Mouse (Mus musculus): ENCODE results near the gene Hdgf.

The Hdgf gene

DNA sequence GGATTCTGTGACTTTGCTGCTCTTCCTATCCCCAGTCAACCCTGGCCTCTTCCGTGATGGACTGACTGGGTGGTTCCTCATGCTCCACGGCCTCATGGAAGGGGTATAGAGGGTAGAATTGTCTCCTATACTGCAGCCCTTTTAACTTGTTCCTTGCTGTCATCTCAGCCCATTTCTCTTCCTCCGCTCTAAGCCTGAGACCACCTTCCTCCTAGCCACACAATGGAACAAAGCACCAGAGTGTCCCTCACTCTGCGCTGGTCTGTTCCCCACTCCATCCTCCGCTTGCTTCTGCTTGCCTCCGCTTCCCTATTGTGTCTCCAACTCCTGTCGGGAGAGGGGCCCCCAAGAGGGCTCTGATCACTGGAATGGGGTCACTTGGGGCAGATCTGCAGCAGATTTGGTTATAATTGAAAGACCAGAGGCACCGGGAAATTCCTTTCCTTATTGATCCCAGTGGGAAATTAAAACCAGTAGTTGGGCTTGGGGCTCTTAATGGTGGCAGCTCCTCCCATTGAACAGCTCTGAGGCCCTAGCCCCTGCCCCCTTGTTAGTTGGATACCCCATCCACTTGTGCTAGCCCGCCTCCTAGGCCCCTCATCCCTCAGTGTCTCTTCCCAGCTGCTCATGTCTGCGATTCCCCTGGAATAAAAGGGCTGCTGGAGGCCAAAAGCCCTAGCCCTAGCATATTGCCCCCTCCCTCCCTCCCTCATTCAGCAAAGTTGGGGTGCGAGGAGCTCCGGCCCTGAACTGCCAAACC lies 39.8 kb downstream of the Hdgf start:
- DNase-seq (ENCODE audit: low spot score): no peak

DNA sequence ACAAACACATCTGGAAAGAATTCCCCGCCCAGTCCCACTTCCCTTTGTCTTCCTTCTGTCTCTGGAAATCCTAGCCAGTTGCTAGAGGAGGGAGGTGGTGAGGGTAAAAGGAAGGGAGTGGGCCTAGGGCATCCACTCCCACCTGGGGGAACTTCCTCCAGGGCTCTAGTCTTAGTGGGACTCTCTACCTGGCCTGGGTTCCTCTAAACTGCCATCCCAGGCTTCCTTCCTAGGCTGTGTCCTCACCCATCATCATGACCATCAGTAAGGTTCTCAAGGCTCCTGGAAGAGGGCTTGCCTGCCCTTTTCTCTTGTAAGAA lies 40.4 kb downstream of the Hdgf start:
- no peak for DNase-seq (ENCODE audit: low spot score)

DNA sequence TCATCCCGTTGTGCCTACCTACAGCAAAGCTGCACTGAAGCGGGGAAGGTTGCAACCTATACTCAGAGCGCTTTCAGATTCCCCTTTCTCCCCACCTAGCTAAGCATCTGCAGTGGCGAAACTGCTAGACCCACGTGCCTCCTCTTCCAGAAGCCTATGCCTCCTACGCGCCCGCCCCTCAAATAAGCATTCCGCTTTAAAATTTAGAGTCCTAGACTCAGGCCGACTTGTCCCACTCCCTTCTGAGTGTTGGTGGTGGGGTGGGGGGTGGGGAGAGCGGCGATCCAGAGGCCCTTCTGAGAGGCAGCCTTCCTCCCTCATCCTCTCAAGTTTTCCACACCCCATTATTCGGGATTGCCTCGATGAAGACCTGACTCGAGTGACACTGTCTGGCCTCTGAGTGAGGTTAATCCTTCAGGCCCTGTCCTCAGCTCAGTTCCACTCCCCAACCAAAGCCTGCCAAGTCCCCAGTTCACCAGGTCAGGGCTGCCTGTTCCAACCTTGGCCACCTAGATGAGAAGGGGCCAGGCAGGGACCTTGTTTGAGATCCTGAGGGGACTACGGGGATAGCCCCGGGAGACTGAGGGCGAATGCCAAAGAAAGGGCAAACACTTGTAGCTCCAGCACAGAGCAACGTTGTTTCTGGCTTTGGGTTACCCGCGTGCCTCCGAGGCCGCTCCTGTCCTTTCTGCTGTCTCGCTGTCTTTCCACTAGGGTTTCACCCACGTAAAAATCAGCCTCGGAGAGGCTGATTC lies 41.1 kb downstream of the Hdgf start:
- DNase-seq (ENCODE audit: low spot score): no peak

DNA sequence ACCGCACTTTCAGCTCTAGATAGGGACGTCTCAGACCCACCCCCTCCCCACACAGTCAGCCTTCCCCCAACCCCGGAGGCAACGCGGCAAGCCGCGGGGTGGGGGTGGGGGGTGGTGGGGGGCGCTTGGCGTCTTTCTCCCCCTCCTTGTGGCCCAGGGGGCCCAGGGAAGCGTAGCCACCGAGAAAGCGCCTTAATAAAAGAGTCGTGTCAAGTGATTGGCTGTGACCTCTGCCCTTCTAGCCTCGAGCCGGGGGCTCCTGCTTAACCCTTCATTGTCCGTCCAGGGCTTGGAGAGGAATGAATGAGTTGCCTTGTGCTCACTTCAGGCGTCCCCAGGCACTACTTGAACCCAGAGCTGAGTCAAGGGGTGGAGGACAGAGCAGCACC lies 41.7 kb downstream of the Hdgf start:
- no peak for DNase-seq (ENCODE audit: low spot score)

DNA sequence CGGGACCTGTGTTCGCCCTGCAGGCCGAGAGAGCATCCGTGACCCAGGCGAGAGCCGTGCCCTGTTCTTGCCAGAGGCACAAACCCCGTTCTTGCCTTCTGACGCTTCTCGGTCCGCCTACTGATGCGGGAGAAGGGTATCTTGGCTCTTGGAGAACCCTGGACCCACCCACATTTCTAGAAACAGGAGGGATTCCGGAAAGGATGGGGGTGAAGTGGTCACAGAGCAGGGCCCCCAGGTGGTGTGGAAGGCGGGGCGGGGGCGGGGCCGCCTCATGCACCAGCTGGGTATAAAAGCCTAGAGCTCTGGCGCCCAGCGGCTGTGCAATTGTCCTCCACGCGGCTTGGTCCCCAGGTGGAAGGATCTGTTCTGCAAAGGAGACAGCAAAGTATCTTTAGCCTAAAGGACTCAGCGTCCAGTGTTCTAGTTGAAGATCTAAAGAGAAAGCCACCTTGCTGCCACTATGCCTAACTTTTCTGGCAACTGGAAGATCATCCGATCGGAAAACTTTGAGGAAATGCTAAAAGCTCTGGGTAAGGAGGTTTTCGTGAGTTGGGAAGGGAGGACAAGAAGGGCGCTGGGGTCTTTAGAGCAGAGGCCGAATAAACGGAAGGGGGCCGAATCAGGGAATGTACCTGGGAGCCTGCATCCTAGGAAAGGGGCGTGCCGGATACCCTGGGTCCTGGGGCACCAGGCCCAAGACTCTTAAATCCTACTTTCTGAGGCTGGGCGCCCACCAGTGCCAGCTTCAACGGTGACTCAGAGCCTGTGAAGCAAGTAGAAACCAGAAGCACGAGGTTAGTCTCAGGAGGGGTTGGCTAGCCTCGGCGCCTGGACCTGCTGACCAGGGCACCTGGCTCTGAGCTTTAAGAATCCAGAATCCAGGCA lies 42.5 kb downstream of the Hdgf start, which contains the start of gene Crabp2:
Gene Crabp2, plus strand, starts transcription at position 289 of the 888 bp plus-strand sequence.
- no peak for DNase-seq (ENCODE audit: low spot score)

DNA sequence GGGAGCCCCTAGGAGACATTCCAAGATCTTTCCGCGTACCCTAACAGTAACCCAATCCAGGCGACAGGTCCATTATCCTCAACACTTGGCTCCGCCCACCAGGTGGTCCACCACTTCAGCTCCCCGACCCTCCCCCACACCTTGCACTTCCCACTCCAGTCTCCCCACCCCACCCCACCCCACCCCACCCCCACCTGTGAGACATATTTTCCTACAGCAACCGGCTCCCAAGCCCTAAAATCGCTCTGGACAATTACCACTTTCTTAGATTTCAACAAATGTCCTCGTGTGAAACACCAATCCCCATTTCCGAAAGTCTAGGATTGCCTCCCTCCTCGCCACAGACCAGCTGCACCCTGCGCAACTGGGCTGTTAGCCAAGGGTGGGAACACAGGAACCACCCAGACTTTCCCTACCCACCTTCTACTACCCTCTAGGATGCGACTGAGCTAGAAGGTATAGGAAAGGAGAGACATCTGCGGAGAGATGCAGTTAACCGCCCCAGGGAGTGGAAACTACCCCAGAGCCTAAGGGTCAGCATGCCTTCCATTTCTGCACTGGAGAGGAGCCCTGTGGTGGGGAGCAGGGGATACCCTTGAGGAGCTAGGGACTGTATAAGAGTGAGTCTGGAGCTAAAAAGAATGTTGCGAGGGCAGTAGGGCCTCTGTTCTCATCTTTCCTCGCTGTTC lies 43.3 kb downstream of the Hdgf start:
- no peak for DNase-seq (ENCODE audit: low spot score)

DNA sequence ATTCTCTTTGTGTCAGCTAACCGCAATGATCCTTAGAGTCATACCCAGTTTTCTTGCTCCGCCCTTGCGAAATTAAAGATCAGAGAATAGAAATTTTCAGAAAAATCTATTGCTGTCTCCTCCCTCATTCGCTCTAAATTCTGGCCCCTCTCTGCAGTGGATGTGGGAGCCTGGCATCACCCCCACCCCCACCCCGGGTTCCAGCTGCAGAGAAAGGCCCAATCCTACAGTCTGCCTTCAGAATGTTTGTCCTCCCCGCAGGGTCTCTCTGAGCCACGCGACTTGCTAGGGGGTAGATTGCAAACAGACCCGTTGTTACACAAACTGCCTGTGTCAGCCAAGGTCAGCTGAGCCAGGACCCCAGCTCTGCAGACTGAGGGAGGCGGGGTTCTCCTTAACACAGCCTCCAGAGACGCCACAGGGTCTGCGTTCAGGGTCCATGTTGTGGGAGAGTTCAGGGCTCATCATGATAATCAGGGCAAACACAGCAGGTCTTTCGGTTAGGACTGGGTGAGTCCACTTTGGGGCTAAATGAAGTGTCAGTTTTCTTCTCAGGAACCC lies 43.9 kb downstream of the Hdgf start:
- DNase-seq (ENCODE audit: low spot score): no peak

DNA sequence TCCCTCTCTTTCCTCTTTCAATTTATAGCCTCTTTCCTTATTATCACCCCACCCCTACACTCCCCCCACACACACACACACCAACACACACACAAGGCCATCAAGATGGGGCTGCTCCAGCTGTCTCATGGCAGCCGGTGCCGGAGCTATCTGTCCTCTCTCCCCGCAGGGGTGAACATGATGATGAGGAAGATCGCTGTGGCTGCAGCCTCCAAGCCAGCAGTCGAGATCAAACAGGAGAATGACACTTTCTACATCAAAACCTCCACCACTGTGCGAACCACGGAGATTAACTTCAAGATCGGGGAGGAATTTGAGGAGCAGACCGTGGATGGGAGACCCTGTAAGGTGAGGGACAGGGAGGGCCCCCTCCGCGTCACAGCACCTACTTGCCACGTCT lies 45.8 kb downstream of the Hdgf start:
- no peak for DNase-seq (ENCODE audit: low spot score)

DNA sequence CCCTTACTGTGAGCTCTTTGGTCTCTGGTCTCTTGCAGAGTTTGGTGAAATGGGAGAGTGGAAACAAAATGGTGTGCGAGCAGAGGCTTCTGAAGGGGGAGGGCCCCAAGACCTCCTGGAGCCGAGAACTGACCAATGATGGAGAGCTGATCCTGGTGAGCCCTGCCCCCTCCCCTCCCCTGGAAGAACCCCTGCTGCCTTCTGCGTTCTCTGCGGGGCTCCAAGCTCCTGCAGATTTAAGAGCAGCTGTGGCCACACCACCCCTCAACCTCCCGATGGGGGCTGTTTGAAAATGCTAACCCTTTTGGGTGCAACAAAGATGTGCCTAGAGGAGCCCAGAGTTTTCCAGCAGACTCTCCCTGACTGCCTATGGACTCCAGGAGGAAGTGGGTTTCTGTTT lies 46.3 kb downstream of the Hdgf start:
- DNase-seq (ENCODE audit: low spot score): no peak

DNA sequence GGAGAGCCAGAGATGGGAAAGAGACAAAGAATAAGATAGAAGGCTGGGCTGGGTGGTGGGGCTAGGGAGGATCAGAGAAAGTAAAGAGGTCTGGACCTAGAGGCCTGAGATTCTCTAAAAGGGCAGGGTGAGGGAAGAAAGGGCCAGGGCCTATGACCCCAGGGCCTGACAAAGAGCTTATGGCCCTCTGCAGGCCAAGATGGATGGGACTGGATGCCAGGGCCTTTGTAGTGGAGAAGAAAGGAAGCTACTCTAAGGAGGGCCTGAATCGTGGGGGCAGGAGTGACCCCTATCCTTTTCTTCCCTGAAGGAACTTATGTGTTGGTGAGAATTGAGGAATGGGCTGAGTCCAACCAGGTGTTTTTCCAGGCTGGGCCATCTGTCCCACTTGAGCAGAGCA lies 51.9 kb downstream of the Hdgf start:
- no peak for DNase-seq (ENCODE audit: low spot score)

DNA sequence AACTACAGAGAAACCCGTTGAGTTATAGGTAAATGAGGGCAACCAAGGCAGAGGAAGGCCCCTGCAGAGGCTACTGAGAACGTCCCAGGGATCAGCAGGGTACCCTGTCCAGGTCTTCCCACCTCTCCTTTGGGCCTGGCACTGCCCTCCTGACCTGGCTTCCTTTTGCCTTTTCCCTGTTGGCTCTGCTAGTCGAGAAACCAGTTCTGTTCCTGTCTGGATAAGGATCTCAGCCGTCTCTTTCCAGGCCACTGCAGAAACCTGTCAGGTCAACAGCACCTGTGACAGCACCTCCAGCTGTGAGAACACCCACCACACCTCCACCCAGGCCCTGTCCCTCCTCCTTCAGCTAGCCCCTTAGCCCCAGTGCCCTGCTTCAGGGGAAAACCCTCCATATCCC lies 52.4 kb downstream of the Hdgf start:
- no peak for DNase-seq (ENCODE audit: low spot score)

DNA sequence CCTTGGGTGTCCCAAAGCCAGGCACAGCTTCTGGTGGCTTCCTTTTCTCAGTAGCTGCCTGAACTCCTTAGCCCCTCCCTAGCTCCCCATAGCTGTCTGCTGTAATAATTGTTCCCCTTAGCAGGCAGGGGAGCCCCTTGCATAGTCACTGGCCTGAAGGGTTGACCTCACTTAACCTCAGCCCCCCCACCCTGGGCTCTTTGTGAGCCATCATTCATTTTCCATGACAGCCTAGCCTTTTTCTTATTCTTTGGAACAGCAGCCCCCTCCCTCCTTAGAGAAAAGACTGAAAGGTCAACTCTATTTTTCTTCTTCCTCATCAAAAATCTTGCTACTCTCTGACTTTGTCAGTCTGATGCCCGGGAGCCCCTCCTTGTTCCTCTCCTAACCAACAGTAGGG lies 52.8 kb downstream of the Hdgf start:
- DNase-seq (ENCODE audit: low spot score): no peak

DNA sequence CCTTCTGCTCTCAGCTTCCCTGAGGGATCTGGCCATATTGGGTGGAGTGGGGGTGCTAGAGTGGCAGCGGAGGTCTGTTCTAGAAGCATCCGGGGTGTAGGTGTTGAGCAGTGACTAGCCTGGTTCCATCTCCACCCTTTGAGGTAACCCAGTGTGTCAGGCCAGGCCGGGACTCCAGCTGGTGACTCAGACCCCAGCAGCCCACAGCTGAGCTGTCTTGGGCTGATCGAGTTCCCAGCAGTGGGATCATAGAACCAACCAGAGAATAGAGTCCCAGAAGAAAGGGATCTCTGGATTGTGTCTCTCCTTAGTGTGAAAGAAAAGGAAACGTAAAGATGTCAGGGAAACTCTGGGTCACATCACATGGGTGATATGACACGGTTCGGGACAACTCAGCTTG lies 53.2 kb downstream of the Hdgf start:
- no peak for DNase-seq (ENCODE audit: low spot score)

DNA sequence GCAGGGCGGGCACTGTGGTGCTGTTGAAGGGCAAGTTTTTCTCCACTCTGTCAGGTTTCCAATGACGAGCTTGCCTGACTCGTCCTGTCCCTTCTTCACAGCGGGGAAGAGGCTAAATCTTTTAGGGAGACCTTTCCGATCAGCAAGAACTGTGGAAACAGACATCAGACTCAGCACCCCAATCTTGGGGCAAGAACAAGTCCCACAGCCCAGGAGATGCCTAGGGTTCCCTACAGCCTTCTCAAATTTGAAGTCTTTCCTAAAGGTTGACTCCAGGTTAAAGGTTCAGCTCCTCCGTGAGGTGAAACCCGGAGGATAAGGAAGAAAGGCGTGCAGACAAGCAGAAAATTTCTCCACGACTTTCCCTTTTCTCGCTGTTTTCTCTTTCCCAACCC lies 54.1 kb downstream of the Hdgf start:
- DNase-seq (ENCODE audit: low spot score): no peak

DNA sequence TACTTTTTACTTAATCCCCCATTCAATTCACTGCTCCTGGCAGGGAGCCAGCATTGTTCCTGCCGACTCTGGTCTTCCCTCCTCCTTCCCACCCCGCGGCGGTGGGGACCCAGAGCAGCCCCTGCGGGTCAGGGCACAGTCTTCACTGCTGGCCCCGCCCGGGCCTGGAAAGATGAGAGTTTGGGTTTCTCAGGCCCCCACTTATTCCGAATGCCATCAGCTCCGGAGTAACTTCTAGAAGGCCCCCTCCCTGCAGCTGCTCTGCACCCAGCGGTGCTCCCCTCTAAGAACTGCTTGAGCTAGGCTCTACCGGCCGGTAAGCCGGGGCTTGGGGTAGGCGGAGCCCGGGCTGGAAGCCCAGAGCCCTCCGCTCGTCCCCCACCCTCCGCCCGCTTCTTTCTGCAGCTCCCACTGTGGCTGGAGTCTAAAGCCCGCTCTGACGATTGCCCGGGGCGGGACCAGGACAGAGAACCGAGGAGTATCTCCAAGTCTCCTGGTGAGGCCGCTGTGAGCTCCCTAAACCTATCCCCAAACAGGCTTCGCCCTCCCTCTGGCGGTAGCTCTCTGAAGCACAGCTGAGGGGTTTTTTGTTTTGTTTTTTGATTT lies 54.6 kb downstream of the Hdgf start:
- peak; percentile 65 for DNase-seq (ENCODE audit: low spot score)
